Mouse (Mus musculus): Measurements from ENCODE around the gene Nes. TPM values are rescaled to one million over a fixed set of nuclear protein-coding genes. Genes with fewer than 3 reads are reported as not detected.

The Nes gene
- 76.3 and 79.9 TPM in 2 replicates for polyA plus RNA-seq (2015; fragmentation: Nextera tagmentation; extraction: Ambion mirVana)

DNA sequence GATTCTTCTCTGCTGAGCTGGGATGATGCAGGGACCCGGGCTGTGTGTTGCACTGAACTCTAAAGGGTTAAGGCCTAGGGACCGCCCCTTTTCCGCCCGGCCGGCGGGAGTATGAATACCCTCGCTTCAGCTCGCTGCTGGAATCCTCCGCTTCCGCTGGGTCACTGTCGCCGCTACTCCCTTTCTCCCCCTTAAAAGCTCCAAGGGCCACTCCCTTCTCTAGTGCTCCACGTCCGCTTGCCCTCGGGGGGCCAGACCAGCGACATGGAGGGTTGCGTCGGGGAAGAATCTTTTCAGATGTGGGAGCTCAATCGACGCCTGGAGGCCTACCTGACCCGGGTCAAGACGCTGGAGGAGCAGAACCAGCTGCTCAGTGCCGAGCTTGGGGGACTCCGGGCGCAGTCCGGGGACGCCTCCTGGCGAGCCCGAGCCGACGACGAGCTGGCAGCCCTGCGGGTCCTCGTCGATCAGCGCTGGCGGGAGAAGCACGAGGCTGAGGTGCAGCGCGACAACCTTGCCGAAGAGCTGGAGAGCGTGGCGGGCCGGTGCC is at the start of gene Nes:
Nes (plus strand) TSS at position 140 of the 550 bp plus-strand sequence.
- peaks cover 9% of the 10 kb centered on the region for H3K36me3 ChIP-seq (ENCODE audit: poor library complexity, severe bottlenecking)
- peak within 1 kb of the TSS; percentile 96 for H3K4me2 ChIP-seq
- H3K9me3 ChIP-seq (replicated peaks) = no peaks in the 10 kb centered on the region
- H3K27me3 ChIP-seq = no peaks in the 10 kb centered on the region
- peak within 1 kb of the TSS; percentile 98 for H3K27ac ChIP-seq
- under 1% methylated on average over 44 of the region's 44 CpGs for WGBS
- H3K4me1 ChIP-seq = peaks cover 56% of the 10 kb centered on the region
- H3K4me3 ChIP-seq = peak within 1 kb of the TSS; percentile 82
- H3K9ac ChIP-seq = peak within 1 kb of the TSS; percentile 94
- peak; percentile 69 for ATAC-seq

DNA sequence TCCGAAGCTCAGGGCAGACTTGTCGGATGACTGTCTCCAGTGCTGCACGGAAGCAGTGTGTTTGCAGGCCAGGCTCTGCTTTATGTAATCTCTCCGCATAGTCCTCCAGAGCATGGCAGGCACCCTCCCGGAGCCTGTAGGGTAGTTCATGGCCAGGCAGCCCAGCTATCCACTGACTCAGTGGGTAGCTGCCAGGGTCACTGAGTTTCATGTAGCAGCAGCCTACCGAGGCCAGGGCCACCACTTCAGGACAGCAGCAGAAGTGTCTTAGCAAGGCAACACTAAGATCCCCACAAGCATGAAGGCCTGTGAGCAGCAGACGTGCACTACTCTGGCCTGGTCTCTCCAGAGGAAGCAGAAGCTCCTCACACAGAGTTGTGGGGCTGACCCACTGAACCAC is 45.9 kb upstream of the Nes start:
- Histone ChIP-seq H3K4me1 (peaks cover 19% of the 10 kb centered on the region), H3K27me3 (no peaks in the 10 kb centered on the region), H3K27ac (no peak overlapping the region), H3K9me3 (replicated peaks) (no peaks in the 10 kb centered on the region), H3K4me2 (no peak overlapping the region), H3K9ac (no peak overlapping the region), H3K36me3 (ENCODE audit: poor library complexity, severe bottlenecking) (peaks cover 62% of the 10 kb centered on the region), H3K4me3 (no peak overlapping the region)
- no peak for ATAC-seq
- WGBS = 88% methylated on average over 7 of the region's 7 CpGs

DNA sequence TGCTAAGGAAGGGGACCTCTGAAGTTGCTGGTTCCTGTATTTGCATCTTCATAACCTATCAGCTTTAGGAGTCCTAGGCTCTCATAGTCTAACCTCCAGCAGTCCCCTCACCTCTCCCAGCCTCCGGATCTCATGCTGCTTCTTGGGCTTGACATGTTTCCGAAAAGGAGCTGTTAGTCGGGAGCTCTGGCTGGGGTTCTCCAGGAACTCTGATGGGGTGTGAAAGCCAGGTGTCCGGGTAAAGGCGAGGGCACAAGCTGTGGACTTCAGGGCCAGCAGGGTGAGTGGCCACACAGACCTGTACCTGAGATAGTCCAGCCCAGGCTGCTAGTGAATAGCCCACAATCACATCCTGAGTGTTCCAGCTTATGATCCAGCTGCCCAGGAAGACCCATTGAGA is 43.4 kb upstream of the Nes start:
- Histone ChIP-seq H3K27ac (no peak overlapping the region), H3K4me2 (no peak overlapping the region), H3K9ac (no peak overlapping the region), H3K4me1 (peaks cover 30% of the 10 kb centered on the region), H3K9me3 (replicated peaks) (no peaks in the 10 kb centered on the region), H3K36me3 (ENCODE audit: poor library complexity, severe bottlenecking) (peaks cover 67% of the 10 kb centered on the region), H3K27me3 (no peaks in the 10 kb centered on the region), H3K4me3 (no peak overlapping the region)
- WGBS = 96% methylated on average over 5 of the region's 5 CpGs
- no peak for ATAC-seq

DNA sequence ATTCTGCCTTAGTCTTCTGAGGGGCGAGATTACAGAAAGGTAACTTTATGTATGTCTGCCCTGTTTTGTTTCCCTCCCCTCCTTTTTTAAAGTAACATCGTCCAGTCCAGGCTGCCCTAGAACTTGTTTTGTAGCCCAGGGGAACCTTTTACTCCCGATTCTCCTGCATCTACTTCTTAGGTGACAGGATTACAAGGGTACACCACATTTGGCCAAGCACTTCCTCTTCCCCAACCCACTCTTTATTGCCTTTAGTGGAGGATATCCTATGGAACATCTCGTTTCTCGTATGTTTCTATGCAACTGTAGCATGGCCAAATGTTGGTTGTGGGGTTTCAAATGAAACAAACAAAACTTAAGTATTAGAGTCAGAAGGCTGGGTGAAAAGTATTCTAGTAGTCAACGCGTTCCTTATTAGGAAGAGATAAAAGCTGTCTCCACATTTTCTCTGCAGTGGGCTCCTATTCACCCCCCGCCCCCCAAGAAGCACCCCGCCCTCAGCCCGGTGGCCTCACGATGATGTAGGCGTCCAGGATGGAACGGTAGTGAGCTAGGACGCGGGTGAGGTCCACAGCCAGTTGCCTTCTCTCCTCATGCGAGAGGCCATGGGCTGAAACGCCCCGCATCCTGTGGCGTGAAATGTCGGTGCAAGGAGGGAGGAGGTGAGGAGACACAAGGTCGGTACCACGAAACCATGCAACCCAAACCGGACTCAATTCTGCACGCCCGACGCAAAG is 41.4 kb upstream of the Nes start:
- peak overlapping the region; percentile 86 for H3K9ac ChIP-seq
- WGBS = 8% methylated on average over 26 of the region's 26 CpGs

DNA sequence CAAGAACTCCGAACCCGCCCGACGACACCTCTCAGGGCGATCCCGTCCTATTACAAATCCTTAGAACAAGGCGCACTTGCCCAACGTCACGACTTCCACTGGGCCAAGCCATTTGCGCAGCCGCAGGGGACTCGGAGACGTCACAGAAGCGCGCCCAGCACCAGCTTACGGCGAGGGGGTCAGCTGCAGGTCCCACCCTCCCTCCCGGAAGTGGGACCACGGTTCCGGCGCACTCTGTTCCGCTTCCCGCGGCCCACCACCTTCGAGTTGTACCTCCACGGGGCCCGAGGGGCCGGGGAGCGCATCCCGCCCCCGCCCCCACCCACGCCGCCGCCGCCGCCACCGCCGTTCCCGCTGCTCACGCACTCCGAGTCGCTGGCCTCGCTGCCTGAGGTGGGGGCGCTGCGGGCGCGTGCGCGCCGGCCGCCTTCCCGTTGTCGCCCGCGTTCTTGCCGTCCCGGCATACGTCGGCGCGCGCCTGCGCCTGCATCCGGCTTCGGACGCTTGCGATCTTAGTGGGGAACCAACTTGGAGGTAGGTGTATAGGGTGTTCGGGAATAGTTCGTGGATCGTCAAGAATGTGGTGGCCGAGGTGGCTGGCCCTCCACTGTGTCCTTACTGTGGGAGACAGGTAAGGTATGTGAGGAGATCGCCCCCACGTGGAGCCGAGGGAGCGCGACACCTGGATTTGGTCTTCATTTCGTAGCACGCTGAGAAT is 40.6 kb upstream of the Nes start, which contains the start of the genes Isg20l2 and Rrnad1:
Isg20l2 (plus strand) TSS at position 237 of the 718 bp plus-strand sequence.
Rrnad1 (minus strand) TSS at position 640 of the 718 bp plus-strand sequence.
- Histone ChIP-seq H3K9me3 (replicated peaks) (no peaks in the 10 kb centered on the region), H3K4me1 (peaks cover 48% of the 10 kb centered on the region), H3K27me3 (no peaks in the 10 kb centered on the region), H3K4me2 (peak within 1 kb of the TSS; percentile 78), H3K27ac (peak within 1 kb of the TSS; percentile 83), H3K9ac (peak within 1 kb of the TSS; percentile 86), H3K36me3 (ENCODE audit: poor library complexity, severe bottlenecking) (peaks cover 66% of the 10 kb centered on the region), H3K4me3 (peak within 1 kb of the TSS; percentile 82)
- ATAC-seq = peak; percentile 97
- under 1% methylated on average over 70 of the region's 78 CpGs for WGBS

More for the DNA sequence above, 41.4 kb upstream of the Nes start:
- Histone ChIP-seq H3K4me3 (peak overlapping the region; percentile 82), H3K4me2 (peak overlapping the region; percentile 78), H3K27me3 (no peaks in the 10 kb centered on the region), H3K9me3 (replicated peaks) (no peaks in the 10 kb centered on the region), H3K4me1 (peaks cover 41% of the 10 kb centered on the region), H3K36me3 (ENCODE audit: poor library complexity, severe bottlenecking) (peaks cover 66% of the 10 kb centered on the region), H3K27ac (peak overlapping the region; percentile 68)
- peak; percentile 48 for ATAC-seq

DNA sequence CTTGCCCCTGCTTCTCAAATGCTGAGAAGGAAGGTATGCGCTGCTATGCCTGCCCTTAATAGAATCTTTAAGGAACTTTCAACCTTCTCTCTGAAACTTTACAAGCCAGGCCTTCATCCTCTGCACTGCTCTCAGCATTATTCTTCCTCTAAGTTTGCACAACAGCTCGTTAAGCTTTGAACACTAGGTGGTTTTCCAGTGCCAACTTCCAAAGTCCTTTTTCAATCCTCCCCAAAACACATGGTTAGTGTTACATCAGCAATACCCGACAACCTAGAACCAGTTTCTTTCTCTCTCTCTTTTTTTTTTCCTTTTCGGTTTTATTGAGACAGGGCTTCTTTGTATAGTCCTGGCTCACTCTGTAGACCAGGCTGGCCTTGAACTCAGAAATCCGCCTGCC is 36.9 kb upstream of the Nes start:
- Histone ChIP-seq H3K4me2 (no peak overlapping the region), H3K27me3 (no peaks in the 10 kb centered on the region), H3K27ac (no peak overlapping the region), H3K4me1 (peaks cover 49% of the 10 kb centered on the region), H3K9ac (no peak overlapping the region), H3K4me3 (no peak overlapping the region), H3K9me3 (replicated peaks) (no peaks in the 10 kb centered on the region), H3K36me3 (ENCODE audit: poor library complexity, severe bottlenecking) (peaks cover 74% of the 10 kb centered on the region)
- no peak for ATAC-seq
- WGBS = 64% methylated on average over 5 of the region's 5 CpGs

DNA sequence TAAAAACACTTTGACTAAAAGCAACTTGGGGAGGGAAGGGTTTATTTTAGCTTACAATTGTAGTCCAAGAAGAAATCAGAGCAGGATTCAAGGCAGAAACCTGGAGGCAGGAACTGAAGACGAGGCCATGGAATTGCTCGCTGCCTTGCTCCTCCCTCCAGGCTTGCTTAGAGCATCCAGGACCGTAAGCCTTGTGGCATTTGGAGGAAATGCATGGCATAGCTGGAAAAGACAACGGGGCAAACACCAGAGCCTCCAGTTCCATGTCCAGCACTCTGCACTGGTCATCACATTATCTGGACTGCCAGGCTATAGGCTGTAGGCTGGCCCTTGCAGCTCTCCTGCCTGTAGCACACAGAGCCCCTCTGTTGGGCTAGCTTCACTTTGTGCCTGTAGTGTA is 36.4 kb upstream of the Nes start:
- H3K27ac ChIP-seq = no peak overlapping the region
- H3K27me3 ChIP-seq = no peaks in the 10 kb centered on the region
- ATAC-seq = no peak
- H3K36me3 ChIP-seq (ENCODE audit: poor library complexity, severe bottlenecking) = peaks cover 79% of the 10 kb centered on the region
- no peak overlapping the region for H3K9ac ChIP-seq
- no peaks in the 10 kb centered on the region for H3K9me3 ChIP-seq (replicated peaks)
- 73% methylated on average over 4 of the region's 4 CpGs for WGBS
- peaks cover 44% of the 10 kb centered on the region for H3K4me1 ChIP-seq
- H3K4me3 ChIP-seq = no peak overlapping the region
- no peak overlapping the region for H3K4me2 ChIP-seq

DNA sequence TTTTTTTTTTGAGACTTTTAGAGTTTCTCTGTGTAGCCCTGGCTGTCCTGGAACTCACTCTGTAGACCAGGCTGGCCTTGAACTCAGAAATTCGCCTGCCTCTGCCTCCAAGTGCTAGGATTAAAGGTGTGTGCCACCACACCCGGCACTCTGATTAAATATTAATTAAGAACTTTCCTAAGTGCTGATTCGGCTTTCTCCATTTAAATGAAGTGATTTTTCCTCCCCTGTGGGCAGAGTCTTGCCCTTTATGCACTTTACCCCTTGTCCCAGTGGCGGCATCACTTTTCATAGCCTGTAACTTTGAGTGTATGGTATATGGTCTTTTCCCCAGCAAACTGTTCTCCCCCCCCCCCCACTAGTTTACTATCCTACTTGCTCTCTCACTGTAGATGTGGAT is 35.7 kb upstream of the Nes start:
- Histone ChIP-seq H3K9ac (no peak overlapping the region), H3K4me2 (no peak overlapping the region), H3K36me3 (ENCODE audit: poor library complexity, severe bottlenecking) (peaks cover 86% of the 10 kb centered on the region), H3K9me3 (replicated peaks) (no peaks in the 10 kb centered on the region), H3K27ac (no peak overlapping the region), H3K4me1 (peaks cover 44% of the 10 kb centered on the region), H3K27me3 (no peaks in the 10 kb centered on the region), H3K4me3 (no peak overlapping the region)
- no peak for ATAC-seq
- WGBS = 85% methylated on average over 4 of the region's 4 CpGs

DNA sequence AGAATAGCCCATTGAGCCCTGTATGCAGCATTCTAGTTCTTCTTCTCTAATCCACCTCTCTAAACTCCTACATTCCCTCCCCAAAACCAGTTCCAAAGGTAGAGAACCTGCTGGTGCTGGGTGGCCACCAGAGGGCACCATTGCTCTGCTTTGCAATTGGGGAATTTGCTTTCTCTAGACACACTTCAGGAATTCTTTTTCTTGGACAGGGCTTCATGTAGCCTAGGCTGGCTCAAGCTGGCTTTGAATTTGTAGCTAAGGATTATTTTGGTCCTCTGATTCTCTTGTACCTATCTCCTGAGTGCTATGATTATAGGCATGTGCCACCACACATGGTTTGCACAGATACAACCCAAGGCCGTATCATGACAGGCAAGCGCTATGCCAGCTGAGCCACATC is 35.1 kb upstream of the Nes start:
- Histone ChIP-seq H3K4me1 (peaks cover 42% of the 10 kb centered on the region), H3K9ac (peak overlapping the region; percentile 4; the same call in 1 of the 2 replicates), H3K9me3 (replicated peaks) (no peaks in the 10 kb centered on the region)

DNA sequence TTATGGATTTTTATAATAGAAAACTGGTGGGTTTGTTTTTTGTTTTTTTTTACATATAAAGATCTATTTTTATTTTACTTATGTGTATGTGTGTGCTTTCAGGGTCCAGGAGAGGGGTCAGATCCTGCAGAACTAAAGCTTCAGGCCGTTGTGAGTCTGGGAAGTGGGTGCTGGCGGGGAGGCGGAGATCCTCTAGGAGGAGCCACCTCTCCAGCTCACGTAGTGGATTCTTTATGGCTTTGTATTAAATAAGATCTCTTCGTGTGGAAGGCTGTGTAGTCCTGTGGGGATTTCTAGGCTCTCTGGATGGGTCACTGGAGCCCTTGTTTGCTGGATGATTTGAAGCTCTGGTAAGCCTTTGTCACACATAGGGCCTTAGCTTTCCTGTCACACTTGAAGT is 30.3 kb upstream of the Nes start:
- no peaks in the 10 kb centered on the region for H3K27me3 ChIP-seq
- 65% methylated on average over 5 of the region's 5 CpGs for WGBS
- H3K36me3 ChIP-seq (ENCODE audit: poor library complexity, severe bottlenecking) = peaks cover 77% of the 10 kb centered on the region
- H3K9me3 ChIP-seq (replicated peaks) = no peaks in the 10 kb centered on the region
- H3K9ac ChIP-seq = no peak overlapping the region
- H3K4me3 ChIP-seq = no peak overlapping the region
- H3K4me1 ChIP-seq = peaks cover 18% of the 10 kb centered on the region
- ATAC-seq = no peak
- no peak overlapping the region for H3K4me2 ChIP-seq
- no peak overlapping the region for H3K27ac ChIP-seq

More for the DNA sequence above, 35.1 kb upstream of the Nes start:
- Histone ChIP-seq H3K27me3 (no peaks in the 10 kb centered on the region), H3K27ac (no peak overlapping the region), H3K4me2 (0 out of 2 replicates have a peak overlapping the region, but pooled peaks have one; percentile 3), H3K36me3 (ENCODE audit: poor library complexity, severe bottlenecking) (peaks cover 90% of the 10 kb centered on the region), H3K4me3 (no peak overlapping the region)
- ATAC-seq = peak; percentile 51
- 97% methylated on average over 2 of the region's 2 CpGs for WGBS

DNA sequence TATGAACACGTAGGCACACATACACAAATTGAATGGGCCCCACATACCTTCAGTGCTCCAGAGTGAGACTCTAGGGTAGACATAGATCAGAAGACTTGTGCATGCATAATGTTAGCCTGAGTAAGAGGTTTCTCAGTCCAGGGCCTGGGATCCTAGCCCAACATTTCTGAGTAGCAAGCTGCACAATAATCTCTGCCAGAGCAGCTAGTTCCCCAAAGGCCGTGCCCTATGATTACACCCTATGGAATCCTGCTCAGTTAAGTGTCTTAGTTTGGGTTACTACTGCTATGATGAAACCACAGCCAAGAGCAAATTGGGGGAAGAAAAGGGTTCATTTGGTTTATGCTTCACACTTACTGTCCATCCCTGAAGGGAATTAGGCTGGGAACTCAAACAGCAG is 28.4 kb upstream of the Nes start:
- no peak overlapping the region for H3K9ac ChIP-seq
- no peak overlapping the region for H3K4me2 ChIP-seq
- H3K4me3 ChIP-seq = no peak overlapping the region
- H3K9me3 ChIP-seq (replicated peaks) = no peaks in the 10 kb centered on the region
- WGBS = 94% methylated on average over 2 of the region's 2 CpGs
- H3K27me3 ChIP-seq = no peaks in the 10 kb centered on the region
- H3K36me3 ChIP-seq (ENCODE audit: poor library complexity, severe bottlenecking) = peaks cover 61% of the 10 kb centered on the region
- H3K4me1 ChIP-seq = peaks cover 30% of the 10 kb centered on the region
- no peak overlapping the region for H3K27ac ChIP-seq
- ATAC-seq = no peak

DNA sequence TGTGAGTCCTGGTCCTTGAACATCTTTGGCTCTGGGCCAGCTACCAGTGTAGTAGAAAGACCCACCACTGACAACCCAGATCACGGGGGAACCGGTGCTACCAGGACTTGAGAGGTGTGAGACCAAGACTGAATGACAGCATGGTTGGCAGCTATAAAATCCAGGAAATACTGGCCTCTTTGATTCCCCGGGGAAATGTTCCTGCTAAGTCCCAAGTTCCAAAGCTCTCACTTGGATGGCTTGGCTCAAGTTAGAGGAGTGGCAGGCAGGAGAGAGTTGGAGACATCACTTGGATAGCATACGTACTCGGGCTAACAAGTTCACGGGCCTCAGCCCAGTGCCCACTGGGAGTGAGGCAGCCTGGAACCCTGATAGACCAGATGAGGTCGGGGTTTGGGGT is 27.3 kb upstream of the Nes start:
- Histone ChIP-seq H3K9me3 (replicated peaks) (no peaks in the 10 kb centered on the region), H3K27ac (no peak overlapping the region), H3K9ac (no peak overlapping the region), H3K4me2 (no peak overlapping the region), H3K36me3 (ENCODE audit: poor library complexity, severe bottlenecking) (peaks cover 50% of the 10 kb centered on the region), H3K4me1 (peaks cover 41% of the 10 kb centered on the region), H3K4me3 (no peak overlapping the region), H3K27me3 (no peaks in the 10 kb centered on the region)
- no peak for ATAC-seq
- 80% methylated on average over 7 of the region's 7 CpGs for WGBS
